Mouse (Mus musculus) MEL-GATA-1-ER (cell line): Measurements from ENCODE around the gene Rinl.

Experiments
- DNase-seq: peaks from one replicate; pipeline ENCODE4 v3.0.0-alpha.2; 2012; ENCODE audit warnings: low read depth; ENCODE audit errors: extremely low read depth

Gene Rinl

GRCm38 (mm10) chr7:28808957-28809393, 20.2 kb downstream of the Rinl start:
- DNase-seq, result peak; percentile 66

- no peak for DNase-seq
Observed at GRCm38 (mm10) chr7:28809401-28810089, 20.8 kb downstream of the Rinl start.

GRCm38 (mm10) chr7:28810107-28811066, 21.6 kb downstream of the Rinl start:
- peak; percentile 99 for DNase-seq

GRCm38 (mm10) chr7:28811228-28811627, 22.5 kb downstream of the Rinl start:
- DNase-seq, result peak; percentile 74

- no peak for DNase-seq
Observed at GRCm38 (mm10) chr7:28811640-28812275, 23.0 kb downstream of the Rinl start.

GRCm38 (mm10) chr7:28812436-28812835, 23.7 kb downstream of the Rinl start:
- DNase-seq, result no peak

GRCm38 (mm10) chr7:28812949-28813348, 24.2 kb downstream of the Rinl start:
- DNase-seq, result no peak

- DNase-seq, result peak; percentile 67
Observed at GRCm38 (mm10) chr7:28814306-28815034, 25.7 kb downstream of the Rinl start.

GRCm38 (mm10) chr7:28815230-28815629, 26.5 kb downstream of the Rinl start:
- DNase-seq, result no peak

GRCm38 (mm10) chr7:28816201-28816600, 27.4 kb downstream of the Rinl start:
- no peak for DNase-seq

- no peak for DNase-seq
Observed at GRCm38 (mm10) chr7:28816920-28817319, 28.2 kb downstream of the Rinl start.

- no peak for DNase-seq
Observed at GRCm38 (mm10) chr7:28817524-28817923, 28.8 kb downstream of the Rinl start.

GRCm38 (mm10) chr7:28817957-28818356, 29.2 kb downstream of the Rinl start:
- no peak for DNase-seq

GRCm38 (mm10) chr7:28818436-28818835, 29.7 kb downstream of the Rinl start:
- DNase-seq, result no peak

GRCm38 (mm10) chr7:28818861-28819452, 30.2 kb downstream of the Rinl start:
- no peak for DNase-seq

GRCm38 (mm10) chr7:28819571-28819970, 30.8 kb downstream of the Rinl start:
- no peak for DNase-seq

- DNase-seq, result no peak
Observed at GRCm38 (mm10) chr7:28820358-28821260, 31.8 kb downstream of the Rinl start.

- DNase-seq, result no peak
Observed at GRCm38 (mm10) chr7:28821261-28821831, 32.6 kb downstream of the Rinl start.

GRCm38 (mm10) chr7:28822556-28822955, 33.8 kb downstream of the Rinl start:
- no peak for DNase-seq
